Mouse (Mus musculus) thymus, adult 2 months (tissue): ENCODE measurements at regions not wholly inside any gene's neighbourhood (a gene's known extent, or its start where the extent isn't known, plus 50 kb on each side); places are given as distances from the start of the nearest gene placed in this dataset.

Experiments
- DNase-seq: peaks from one replicate; pipeline ENCODE4 v3.0.0; 2021
- H3K27ac ChIP-seq: fragments of 200-500 bp; 2 replicates; pipeline ENCODE4 v1.5.1; 2012; ENCODE audit warnings: low read length, control low read depth; ENCODE audit not compliant: control insufficient read depth, insufficient read depth
- H3K27me3 ChIP-seq: fragments of 200-500 bp; 2 replicates; pipeline ENCODE4 v1.6.1; 2012; ENCODE audit warnings: mild to moderate bottlenecking, low read length, moderate library complexity, mixed read lengths; ENCODE audit not compliant: control insufficient read depth, insufficient read depth
- H3K36me3 ChIP-seq: fragments of 200-500 bp; 2 replicates; pipeline ENCODE4 v1.6.1; 2012; ENCODE audit warnings: mild to moderate bottlenecking, low read length, moderate library complexity; ENCODE audit not compliant: control insufficient read depth, insufficient read depth
- H3K4me1 ChIP-seq: fragments of 200-500 bp; replicated peaks from 2 replicates; pipeline ENCODE4 v1.6.1; 2012; ENCODE audit warnings: low read length; ENCODE audit not compliant: control insufficient read depth, insufficient read depth
- H3K4me3 ChIP-seq: fragments of 200-500 bp; 2 replicates; pipeline ENCODE4 v1.5.1; 2012; ENCODE audit warnings: mild to moderate bottlenecking, low read length, control low read depth, moderate library complexity; ENCODE audit not compliant: control insufficient read depth, insufficient read depth
- CTCF ChIP-seq: fragments of 200-500 bp; IDR thresholded peaks from 2 replicates; pipeline ENCODE4 v1.5.1; 2012; ENCODE audit warnings: mild to moderate bottlenecking, control low read depth, low read length, moderate library complexity, borderline replicate concordance; ENCODE audit not compliant: control insufficient read depth, poor library complexity, insufficient read depth; ENCODE audit errors: extremely low read depth
- POLR2A ChIP-seq: fragments of 200-500 bp; IDR thresholded peaks from 2 replicates; pipeline ENCODE4 v1.6.1; 2012; ENCODE audit warnings: mild to moderate bottlenecking, low read length, control low read depth, moderate library complexity; ENCODE audit not compliant: control insufficient read depth, poor library complexity, insufficient read depth; ENCODE audit errors: extremely low read depth
- WGBS: fragments of 180-500 bp; shearing (Covaris S2); methylation state at CpG from one replicate; pipeline ENCODE4 v1.1.7; 2018; 5-methylcytosine and 5-hydroxymethylcytosine counted together

- no peaks in the 10 kb centered on the region for H3K36me3 ChIP-seq
- TF ChIP-seq CTCF (no peak), POLR2A (no peak)
- 9% methylated on average over 11 of the region's 11 CpGs for WGBS
- no peaks in the 10 kb centered on the region for H3K4me1 ChIP-seq
- no peaks in the 10 kb centered on the region for H3K27me3 ChIP-seq
- no peak overlapping the region for H3K27ac ChIP-seq
- H3K4me3 ChIP-seq: no peak overlapping the region
- DNase-seq: no peak
Measured at GRCm38 (mm10) chr8:117859734-117860133, 58.0 kb upstream of the Mphosph6 start.

GRCm38 (mm10) chr8:117859095-117859494, 57.4 kb upstream of the Mphosph6 start:
- no peak overlapping the region for H3K4me3 ChIP-seq
- TF ChIP-seq CTCF (no peak), POLR2A (no peak)
- no peaks in the 10 kb centered on the region for H3K27me3 ChIP-seq
- no peaks in the 10 kb centered on the region for H3K36me3 ChIP-seq
- no peaks in the 10 kb centered on the region for H3K4me1 ChIP-seq
- 45% methylated on average over 7 of the region's 7 CpGs for WGBS
- no peak overlapping the region for H3K27ac ChIP-seq
- DNase-seq: no peak

GRCm38 (mm10) chr8:117856121-117856520, 54.4 kb upstream of the Mphosph6 start:
- Histone ChIP-seq H3K4me3 (no peak overlapping the region), H3K36me3 (no peaks in the 10 kb centered on the region), H3K27ac (no peak overlapping the region), H3K4me1 (no peaks in the 10 kb centered on the region), H3K27me3 (no peaks in the 10 kb centered on the region)
- DNase-seq: no peak
- TF ChIP-seq CTCF (no peak), POLR2A (no peak)
- 70% methylated on average over 13 of the region's 13 CpGs for WGBS

- H3K27me3 ChIP-seq: no peaks in the 10 kb centered on the region
- no peaks in the 10 kb centered on the region for H3K4me1 ChIP-seq
- H3K4me3 ChIP-seq: no peak overlapping the region
- 92% methylated on average over 7 of the region's 7 CpGs for WGBS
- TF ChIP-seq CTCF (no peak), POLR2A (no peak)
- no peaks in the 10 kb centered on the region for H3K36me3 ChIP-seq
- DNase-seq: no peak
- no peak overlapping the region for H3K27ac ChIP-seq
Measured at GRCm38 (mm10) chr8:117854942-117855491, 53.3 kb upstream of the Mphosph6 start.

GRCm38 (mm10) chr8:117854301-117854700, 52.6 kb upstream of the Mphosph6 start:
- Histone ChIP-seq H3K36me3 (no peaks in the 10 kb centered on the region), H3K27me3 (no peaks in the 10 kb centered on the region), H3K4me3 (no peak overlapping the region), H3K27ac (no peak overlapping the region), H3K4me1 (no peaks in the 10 kb centered on the region)
- 94% methylated on average over 11 of the region's 11 CpGs for WGBS
- TF ChIP-seq POLR2A (no peak), CTCF (no peak)
- no peak for DNase-seq

GRCm38 (mm10) chr8:117853408-117853807, 51.7 kb upstream of the Mphosph6 start:
- no peaks in the 10 kb centered on the region; the same call in 1 of the 2 replicates for H3K27me3 ChIP-seq
- no peaks in the 10 kb centered on the region for H3K36me3 ChIP-seq
- no peaks in the 10 kb centered on the region for H3K4me1 ChIP-seq
- no peak for DNase-seq
- TF ChIP-seq CTCF: no peak
- H3K27ac ChIP-seq: no peak overlapping the region
- 16% methylated on average over 4 of the region's 4 CpGs for WGBS
- no peak overlapping the region for H3K4me3 ChIP-seq

- no peak overlapping the region for H3K4me3 ChIP-seq
Measured at GRCm38 (mm10) chr8:117852521-117852920, 50.8 kb upstream of the Mphosph6 start.

More at GRCm38 (mm10) chr8:117852521-117852920, 50.8 kb upstream of the Mphosph6 start:
- H3K27ac ChIP-seq: no peak overlapping the region
- TF ChIP-seq POLR2A: no peak
- no peak for TF ChIP-seq CTCF
- DNase-seq: no peak
- 77% methylated on average over 6 of the region's 6 CpGs for WGBS
- no peaks in the 10 kb centered on the region for H3K36me3 ChIP-seq
- no peaks in the 10 kb centered on the region for H3K4me1 ChIP-seq
- no peaks in the 10 kb centered on the region; the same call in 1 of the 2 replicates for H3K27me3 ChIP-seq
